19 mouse cellular contexts compared by ENCODE assay signal in genomic region chr1:141375966-141376365, GRCm38 (mm10).
DNase-seq lines count a peak whose midpoint lies in the region; ATAC-seq lines count a peak whose summit lies in the region.
"Had no signal": no experiment of that assay in that cellular context is flagged by ENCODE, and none has a peak within 500 bp of the region (broad histone marks: within the 10 kb centered on the region; RNA-seq: fewer than 3 reads in every experiment).

No protein-coding gene starts in this region.

- H3K36me3 ChIP-seq in kidney, embryonic 16.5 days (ENCODE audit: insufficient read depth, low read length): no peaks in the 10 kb centered on the region
- no peaks in the 10 kb centered on the region for H3K36me3 ChIP-seq in liver, embryonic 11.5 days (ENCODE audit: control insufficient read depth, insufficient read depth, low read length)
- H3K36me3 ChIP-seq: G1E had no signal

- no peak for ATAC-seq in kidney, embryonic 16.5 days (ENCODE audit: low FRiP score, low TSS enrichment)
- no peak for ATAC-seq in liver, embryonic 11.5 days (replicated peaks; ENCODE audit: low FRiP score)
- ATAC-seq: activated CD4-positive, CD25-positive, alpha-beta regulatory T cell, adult 4 months; CD4-positive, CD25-positive, alpha-beta regulatory T cell, adult 4 months; Patski had no signal

- no peaks in the 10 kb centered on the region for H3K4me1 ChIP-seq in kidney, embryonic 16.5 days (ENCODE audit: insufficient read depth, low read length)
- no peaks in the 10 kb centered on the region for H3K4me1 ChIP-seq in liver, embryonic 11.5 days (replicated peaks; ENCODE audit: control insufficient read depth, insufficient read depth, low read length)

- no peak overlapping the region for H3K4me2 ChIP-seq in kidney, embryonic 16.5 days (replicated peaks; ENCODE audit: low read depth, low read length)
- no peak overlapping the region for H3K4me2 ChIP-seq in liver, embryonic 11.5 days

- no peaks in the 10 kb centered on the region for H3K27me3 ChIP-seq in kidney, embryonic 16.5 days (ENCODE audit: insufficient read depth, low read length)
- H3K27me3 ChIP-seq in liver, embryonic 11.5 days (replicated peaks; ENCODE audit: control insufficient read depth, insufficient read depth, low read length): no peaks in the 10 kb centered on the region
- H3K27me3 ChIP-seq: CH12.LX, Patski had no signal

- WGBS in kidney, embryonic 16.5 days: 78% methylated on average over 3 of the region's 3 CpGs
- 82% methylated on average over 3 of the region's 3 CpGs for WGBS in liver, embryonic 11.5 days

- H3K9ac ChIP-seq in kidney, embryonic 16.5 days (replicated peaks; ENCODE audit: low read length): no peak overlapping the region
- H3K9ac ChIP-seq in liver, embryonic 11.5 days (ENCODE audit: low read depth, low read length): no peak overlapping the region

- H3K9me3 ChIP-seq in kidney, embryonic 16.5 days (ENCODE audit: low read length): no peaks in the 10 kb centered on the region
- no peaks in the 10 kb centered on the region for H3K9me3 ChIP-seq in liver, embryonic 11.5 days (ENCODE audit: control insufficient read depth, low read length)
- H3K9me3 ChIP-seq: G1E had no signal

- DNase-seq in retina, embryonic 14.5 days (ENCODE audit: low spot score): peak; percentile 58
- DNase-seq in retina, postnatal 1 day: peak; percentile 58
- no peak for DNase-seq in liver, embryonic 11.5 days (ENCODE audit: low spot score)
- DNase-seq: adrenal gland, adult 2 months; adrenal gland, adult 8-10 months; adrenal gland, postnatal 10 days; adrenal gland, postnatal 14 days; adrenal gland, postnatal 25 days; adrenal gland, postnatal 36 days; B cell, adult 2 months; cerebellum, adult 11 months; cerebellum, adult 11-12 months; cerebellum, adult 18-20 months had no signal

- H3K4me3 ChIP-seq in kidney, embryonic 16.5 days (ENCODE audit: low read length): no peak overlapping the region
- H3K4me3 ChIP-seq in liver, embryonic 11.5 days (ENCODE audit: low read depth, low read length): no peak overlapping the region

- no peak overlapping the region for H3K27ac ChIP-seq in kidney, embryonic 16.5 days (ENCODE audit: low read length)
- H3K27ac ChIP-seq in liver, embryonic 11.5 days (ENCODE audit: low read depth, low read length): no peak overlapping the region
